Mouse (Mus musculus): Measurements from ENCODE around the gene Capn11. TPM values are rescaled to one million over a fixed set of nuclear protein-coding genes. Genes with fewer than 3 reads are reported as not detected.

Capn11 gene
- polyA plus RNA-seq, 1 experiment = 28.4 TPM

- H3K4me1 ChIP-seq (ENCODE audit: control insufficient read depth, insufficient read depth, low read length) = no peaks in the 10 kb centered on the region
- H3K27ac ChIP-seq (ENCODE audit: control insufficient read depth, insufficient read depth, low read depth, low read length) = no peak overlapping the region
- no peak overlapping the region for H3K4me3 ChIP-seq (ENCODE audit: control insufficient read depth, low read depth, low read length)
- TF ChIP-seq CTCF (IDR thresholded peaks at IDR 0.05; ENCODE audit: control insufficient read depth, insufficient read depth, insufficient replicate concordance, low read depth, low read length) (no peak), POLR2A (IDR thresholded peaks at IDR 0.05; ENCODE audit: control insufficient read depth, low read depth, low read length) (no peak)
- H3K27me3 ChIP-seq (ENCODE audit: control insufficient read depth, insufficient read depth, low read length) = no peaks in the 10 kb centered on the region
- no peaks in the 10 kb centered on the region for H3K36me3 ChIP-seq (ENCODE audit: control insufficient read depth, insufficient read depth, low read length)
These were observed 41.5 kb upstream of the Capn11 start for GRCm38 (mm10) chr17:45700496-45701235.

- no peak for TF ChIP-seq CTCF (IDR thresholded peaks at IDR 0.05; ENCODE audit: control insufficient read depth, insufficient read depth, insufficient replicate concordance, low read depth, low read length)
- TF ChIP-seq POLR2A (IDR thresholded peaks at IDR 0.05; ENCODE audit: control insufficient read depth, low read depth, low read length) = no peak
- Histone ChIP-seq H3K4me1 (ENCODE audit: control insufficient read depth, insufficient read depth, low read length) (no peaks in the 10 kb centered on the region), H3K36me3 (ENCODE audit: control insufficient read depth, insufficient read depth, low read length) (no peaks in the 10 kb centered on the region)
These were observed 40.1 kb upstream of the Capn11 start for GRCm38 (mm10) chr17:45699039-45699740.

GRCm38 (mm10) chr17:45698368-45698767 lies 39.2 kb upstream of the Capn11 start:
- TF ChIP-seq CTCF (IDR thresholded peaks at IDR 0.05; ENCODE audit: control insufficient read depth, insufficient read depth, insufficient replicate concordance, low read depth, low read length) = no peak
- TF ChIP-seq POLR2A (IDR thresholded peaks at IDR 0.05; ENCODE audit: control insufficient read depth, low read depth, low read length) = no peak
- Histone ChIP-seq H3K4me1 (ENCODE audit: control insufficient read depth, insufficient read depth, low read length) (no peaks in the 10 kb centered on the region), H3K27ac (ENCODE audit: control insufficient read depth, insufficient read depth, low read depth, low read length) (no peak overlapping the region), H3K36me3 (ENCODE audit: control insufficient read depth, insufficient read depth, low read length) (no peaks in the 10 kb centered on the region), H3K27me3 (ENCODE audit: control insufficient read depth, insufficient read depth, low read length) (no peaks in the 10 kb centered on the region), H3K4me3 (ENCODE audit: control insufficient read depth, low read depth, low read length) (no peak overlapping the region)

More at GRCm38 (mm10) chr17:45699039-45699740, 40.1 kb upstream of the Capn11 start:
- no peaks in the 10 kb centered on the region for H3K27me3 ChIP-seq (ENCODE audit: control insufficient read depth, insufficient read depth, low read length)
- H3K27ac ChIP-seq (ENCODE audit: control insufficient read depth, insufficient read depth, low read depth, low read length) = no peak overlapping the region
- no peak overlapping the region for H3K4me3 ChIP-seq (ENCODE audit: control insufficient read depth, low read depth, low read length)

GRCm38 (mm10) chr17:45696981-45697380 lies 37.9 kb upstream of the Capn11 start:
- TF ChIP-seq POLR2A (IDR thresholded peaks at IDR 0.05; ENCODE audit: control insufficient read depth, low read depth, low read length) (no peak), CTCF (IDR thresholded peaks at IDR 0.05; ENCODE audit: control insufficient read depth, insufficient read depth, insufficient replicate concordance, low read depth, low read length) (no peak)
- H3K27me3 ChIP-seq (ENCODE audit: control insufficient read depth, insufficient read depth, low read length) = no peaks in the 10 kb centered on the region
- H3K4me1 ChIP-seq (ENCODE audit: control insufficient read depth, insufficient read depth, low read length) = no peaks in the 10 kb centered on the region
- H3K27ac ChIP-seq (ENCODE audit: control insufficient read depth, insufficient read depth, low read depth, low read length) = no peak overlapping the region
- H3K4me3 ChIP-seq (ENCODE audit: control insufficient read depth, low read depth, low read length) = no peak overlapping the region
- H3K36me3 ChIP-seq (ENCODE audit: control insufficient read depth, insufficient read depth, low read length) = no peaks in the 10 kb centered on the region

- no peaks in the 10 kb centered on the region for H3K27me3 ChIP-seq (ENCODE audit: control insufficient read depth, insufficient read depth, low read length)
- H3K36me3 ChIP-seq (ENCODE audit: control insufficient read depth, insufficient read depth, low read length) = no peaks in the 10 kb centered on the region
- TF ChIP-seq POLR2A (IDR thresholded peaks at IDR 0.05; ENCODE audit: control insufficient read depth, low read depth, low read length) = no peak
- no peak for TF ChIP-seq CTCF (IDR thresholded peaks at IDR 0.05; ENCODE audit: control insufficient read depth, insufficient read depth, insufficient replicate concordance, low read depth, low read length)
- H3K27ac ChIP-seq (ENCODE audit: control insufficient read depth, insufficient read depth, low read depth, low read length) = no peak overlapping the region
- no peaks in the 10 kb centered on the region for H3K4me1 ChIP-seq (ENCODE audit: control insufficient read depth, insufficient read depth, low read length)
- no peak overlapping the region for H3K4me3 ChIP-seq (ENCODE audit: control insufficient read depth, low read depth, low read length)
These were observed 36.3 kb upstream of the Capn11 start for GRCm38 (mm10) chr17:45695227-45696120.

- TF ChIP-seq POLR2A (IDR thresholded peaks at IDR 0.05; ENCODE audit: control insufficient read depth, low read depth, low read length) (no peak), CTCF (IDR thresholded peaks at IDR 0.05; ENCODE audit: control insufficient read depth, insufficient read depth, insufficient replicate concordance, low read depth, low read length) (no peak)
- Histone ChIP-seq H3K27ac (ENCODE audit: control insufficient read depth, insufficient read depth, low read depth, low read length) (no peak overlapping the region), H3K4me1 (ENCODE audit: control insufficient read depth, insufficient read depth, low read length) (no peaks in the 10 kb centered on the region), H3K27me3 (ENCODE audit: control insufficient read depth, insufficient read depth, low read length) (no peaks in the 10 kb centered on the region), H3K36me3 (ENCODE audit: control insufficient read depth, insufficient read depth, low read length) (no peaks in the 10 kb centered on the region), H3K4me3 (ENCODE audit: control insufficient read depth, low read depth, low read length) (no peak overlapping the region)
These were observed 34.9 kb upstream of the Capn11 start for GRCm38 (mm10) chr17:45693812-45694565.
